Mouse (Mus musculus) cerebellum, adult 2 months (tissue): ENCODE data around the gene Bglap3.

Experiments
- CTCF ChIP-seq: fragments of 200-500 bp; IDR thresholded peaks from 2 replicates; pipeline ENCODE4 v1.5.1; 2011; ENCODE audit warnings: low read depth, mild to moderate bottlenecking, control low read depth, low read length, moderate library complexity, borderline replicate concordance; ENCODE audit not compliant: insufficient read depth
- POLR2A ChIP-seq: fragments of 200-500 bp; IDR thresholded peaks from 2 replicates; pipeline ENCODE4 v1.6.1; 2011; ENCODE audit warnings: low read length, control low read depth, borderline replicate concordance; ENCODE audit not compliant: insufficient read depth

- peak; percentile 66; the same call in 1 of the 2 replicates for TF ChIP-seq CTCF
- TF ChIP-seq POLR2A = no peak
Measured at GRCm38 (mm10) chr3:88331282-88331681, 41.3 kb downstream of the Bglap3 start.
